Mouse (Mus musculus) stomach, postnatal 0 days (tissue): ENCODE measurements around the gene Zfp296.

Experiments used
- CTCF ChIP-seq: IDR thresholded peaks from 2 replicates; pipeline ENCODE4 v1.5.1; 2016; ENCODE audit warnings: antibody characterized with exemption, low read depth, mild to moderate bottlenecking, moderate library complexity
- EP300 ChIP-seq: optimal IDR thresholded peaks from 2 replicates; pipeline ENCODE3; 2016; ENCODE audit warnings: antibody characterized with exemption

- TF ChIP-seq CTCF, result no peak
- TF ChIP-seq EP300, result no peak
Observed at GRCm38 (mm10) chr7:19623433-19623832, 46.3 kb downstream of the Zfp296 start.
